Mouse (Mus musculus): ENCODE data around the gene Hint3. TPM values are rescaled to one million over a fixed set of nuclear protein-coding genes. Genes with fewer than 3 reads are reported as not detected.
A peak's percentile ranks its signal among the peaks of the same experiment; 100 is the strongest.

Gene Hint3
- total and polyA plus RNA-seq, 3 experiments, result 10.2 to 19.3 (median 14.8) TPM

GRCm38 (mm10) chr10:30624161-30625019 lies 5.0 kb downstream of the Hint3 start:
- TF ChIP-seq GATA2 (IDR thresholded peaks at IDR 0.05; ENCODE audit: borderline replicate concordance, low read depth, low read length) (no peak), CTCF (IDR thresholded peaks at IDR 0.05; ENCODE audit: low read depth, low read length) (no peak), TAL1 (conservative IDR thresholded peaks at IDR 0.05; ENCODE audit: low read depth, low read length) (no peak), GATA1 (IDR thresholded peaks at IDR 0.05; ENCODE audit: borderline replicate concordance, low read length) (no peak), POLR2AphosphoS5 (IDR thresholded peaks at IDR 0.05; ENCODE audit: insufficient replicate concordance, low read depth, low read length) (no peak)
- DNase-seq (ENCODE audit: low spot score), result no peak

GRCm38 (mm10) chr10:30622928-30623327 lies 6.5 kb downstream of the Hint3 start:
- H3K4me1 ChIP-seq (ENCODE audit: insufficient read depth, low read depth, low read length), result peaks cover 12% of the 10 kb centered on the region

More at GRCm38 (mm10) chr10:30624161-30625019, 5.0 kb downstream of the Hint3 start:
- peaks cover 9% of the 10 kb centered on the region for H3K4me1 ChIP-seq (ENCODE audit: insufficient read depth, low read depth, low read length)
- no peaks in the 10 kb centered on the region for H3K9me3 ChIP-seq (replicated peaks)
- no peak overlapping the region for H3K4me3 ChIP-seq (ENCODE audit: low read depth, low read length)
- H3K27me3 ChIP-seq (ENCODE audit: insufficient read depth, low read length), result 0 out of 2 replicates have a peak, but pooled peaks cover 3% of the 10 kb centered on the region
- no peaks in the 10 kb centered on the region for H3K36me3 ChIP-seq (replicated peaks)
- ATAC-seq (ENCODE audit: extremely low read depth, insufficient number of reproducible peaks, low FRiP score, poor library complexity, severe bottlenecking), result no peak

GRCm38 (mm10) chr10:30618918-30619210 lies 10.6 kb downstream of the Hint3 start:
- Histone ChIP-seq H3K4me3 (ENCODE audit: low read depth, low read length) (peak overlapping the region; percentile 82), H3K27me3 (ENCODE audit: insufficient read depth, low read length) (0 out of 2 replicates have a peak, but pooled peaks cover 3% of the 10 kb centered on the region)
- ATAC-seq (ENCODE audit: extremely low read depth, insufficient number of reproducible peaks, low FRiP score, poor library complexity, severe bottlenecking), result no peak

More at GRCm38 (mm10) chr10:30622928-30623327, 6.5 kb downstream of the Hint3 start:
- ATAC-seq (ENCODE audit: extremely low read depth, insufficient number of reproducible peaks, low FRiP score, poor library complexity, severe bottlenecking) (no peak), DNase-seq (ENCODE audit: low spot score) (no peak)
- no peak for TF ChIP-seq GATA1 (IDR thresholded peaks at IDR 0.05; ENCODE audit: borderline replicate concordance, low read length)
- no peak for TF ChIP-seq TAL1 (conservative IDR thresholded peaks at IDR 0.05; ENCODE audit: low read depth, low read length)
- no peak for TF ChIP-seq GATA2 (IDR thresholded peaks at IDR 0.05; ENCODE audit: borderline replicate concordance, low read depth, low read length)
- TF ChIP-seq CTCF (IDR thresholded peaks at IDR 0.05; ENCODE audit: low read depth, low read length), result no peak
- no peak for TF ChIP-seq POLR2AphosphoS5 (IDR thresholded peaks at IDR 0.05; ENCODE audit: insufficient replicate concordance, low read depth, low read length)
- Histone ChIP-seq H3K4me3 (ENCODE audit: low read depth, low read length) (no peak overlapping the region), H3K27me3 (ENCODE audit: insufficient read depth, low read length) (0 out of 2 replicates have a peak, but pooled peaks cover 3% of the 10 kb centered on the region), H3K9me3 (replicated peaks) (no peaks in the 10 kb centered on the region), H3K36me3 (replicated peaks) (no peaks in the 10 kb centered on the region)

GRCm38 (mm10) chr10:30618091-30618917 lies 11.1 kb downstream of the Hint3 start:
- Histone ChIP-seq H3K27me3 (ENCODE audit: insufficient read depth, low read length) (0 out of 2 replicates have a peak, but pooled peaks cover 3% of the 10 kb centered on the region), H3K9me3 (replicated peaks) (no peaks in the 10 kb centered on the region), H3K36me3 (replicated peaks) (peaks cover 4% of the 10 kb centered on the region), H3K4me3 (ENCODE audit: low read depth, low read length) (peak overlapping the region; percentile 82), H3K4me1 (ENCODE audit: insufficient read depth, low read depth, low read length) (peaks cover 16% of the 10 kb centered on the region)
- no peak for TF ChIP-seq TAL1 (conservative IDR thresholded peaks at IDR 0.05; ENCODE audit: low read depth, low read length)
- no peak for TF ChIP-seq POLR2AphosphoS5 (IDR thresholded peaks at IDR 0.05; ENCODE audit: insufficient replicate concordance, low read depth, low read length)
- TF ChIP-seq GATA2 (IDR thresholded peaks at IDR 0.05; ENCODE audit: borderline replicate concordance, low read depth, low read length), result no peak
- TF ChIP-seq GATA1 (IDR thresholded peaks at IDR 0.05; ENCODE audit: borderline replicate concordance, low read length), result no peak
- TF ChIP-seq CTCF (IDR thresholded peaks at IDR 0.05; ENCODE audit: low read depth, low read length), result no peak
- ATAC-seq (ENCODE audit: extremely low read depth, insufficient number of reproducible peaks, low FRiP score, poor library complexity, severe bottlenecking), result peak; percentile 92
- DNase-seq (ENCODE audit: low spot score), result peak; percentile 84

More at GRCm38 (mm10) chr10:30618918-30619210, 10.6 kb downstream of the Hint3 start:
- no peaks in the 10 kb centered on the region for H3K9me3 ChIP-seq (replicated peaks)
- TF ChIP-seq CTCF (IDR thresholded peaks at IDR 0.05; ENCODE audit: low read depth, low read length) (no peak), GATA1 (IDR thresholded peaks at IDR 0.05; ENCODE audit: borderline replicate concordance, low read length) (no peak), TAL1 (conservative IDR thresholded peaks at IDR 0.05; ENCODE audit: low read depth, low read length) (no peak), GATA2 (IDR thresholded peaks at IDR 0.05; ENCODE audit: borderline replicate concordance, low read depth, low read length) (no peak), POLR2AphosphoS5 (IDR thresholded peaks at IDR 0.05; ENCODE audit: insufficient replicate concordance, low read depth, low read length) (no peak)
- DNase-seq (ENCODE audit: low spot score), result no peak
- H3K4me1 ChIP-seq (ENCODE audit: insufficient read depth, low read depth, low read length), result peaks cover 16% of the 10 kb centered on the region
- H3K36me3 ChIP-seq (replicated peaks), result no peaks in the 10 kb centered on the region

- Histone ChIP-seq H3K9me3 (replicated peaks) (no peaks in the 10 kb centered on the region), H3K4me3 (ENCODE audit: low read depth, low read length) (no peak overlapping the region), H3K4me1 (ENCODE audit: insufficient read depth, low read depth, low read length) (peaks cover 7% of the 10 kb centered on the region), H3K27me3 (ENCODE audit: insufficient read depth, low read length) (no peaks in the 10 kb centered on the region), H3K36me3 (replicated peaks) (peaks cover 26% of the 10 kb centered on the region)
- no peak for ATAC-seq (ENCODE audit: extremely low read depth, insufficient number of reproducible peaks, low FRiP score, poor library complexity, severe bottlenecking)
- DNase-seq (ENCODE audit: low spot score), result no peak
- TF ChIP-seq TAL1 (conservative IDR thresholded peaks at IDR 0.05; ENCODE audit: low read depth, low read length), result no peak
- TF ChIP-seq GATA1 (IDR thresholded peaks at IDR 0.05; ENCODE audit: borderline replicate concordance, low read length), result no peak
- no peak for TF ChIP-seq POLR2AphosphoS5 (IDR thresholded peaks at IDR 0.05; ENCODE audit: insufficient replicate concordance, low read depth, low read length)
- TF ChIP-seq GATA2 (IDR thresholded peaks at IDR 0.05; ENCODE audit: borderline replicate concordance, low read depth, low read length), result no peak
- no peak for TF ChIP-seq CTCF (IDR thresholded peaks at IDR 0.05; ENCODE audit: low read depth, low read length)
Measured at GRCm38 (mm10) chr10:30613039-30613438, 16.4 kb downstream of the Hint3 start.

All from G1E (cell line).